Mouse (Mus musculus) midbrain, postnatal 0 days (tissue): Measurements from ENCODE around the gene Prdm12. TPM values are rescaled to one million over a fixed set of nuclear protein-coding genes. Genes with fewer than 3 reads are reported as not detected.

Experiments used
- ATAC-seq: fragments of 200-750 bp; cut with Nextera tagmentation; 2 replicates; pipeline ENCODE4 v1.8.0; 2017; ENCODE audit warnings: moderate number of reproducible peaks, mild to moderate bottlenecking, moderate TSS enrichment, moderate library complexity; ENCODE audit not compliant: low FRiP score
- DNase-seq: peaks from one replicate; pipeline ENCODE4 v3.0.0-alpha.2; 2015; ENCODE audit warnings: low spot score
- H3K27ac ChIP-seq: fragments of 300-500 bp; sonication (generic); 2 replicates; pipeline ENCODE4 v1.5.1; 2014; ENCODE audit warnings: low read depth, mild to moderate bottlenecking, low read length, mixed read lengths
- H3K27me3 ChIP-seq: fragments of 300-500 bp; sonication (generic); 2 replicates; pipeline ENCODE4 v1.6.1; 2014; ENCODE audit warnings: low read length, control low read depth, mixed read lengths; ENCODE audit not compliant: insufficient read depth
- H3K36me3 ChIP-seq: fragments of 300-500 bp; sonication (generic); 2 replicates; pipeline ENCODE4 v1.6.1; 2014; ENCODE audit warnings: low read length, control low read depth, mixed read lengths; ENCODE audit not compliant: insufficient read depth
- H3K4me1 ChIP-seq: fragments of 300-500 bp; sonication (generic); 2 replicates; pipeline ENCODE4 v1.6.1; 2014; ENCODE audit warnings: mild to moderate bottlenecking, control low read depth, antibody characterized with exemption, low read length, mixed read lengths; ENCODE audit not compliant: insufficient read depth
- H3K4me2 ChIP-seq: fragments of 300-500 bp; sonication (generic); 2 replicates; pipeline ENCODE4 v1.6.1; 2014; ENCODE audit warnings: low read depth, mild to moderate bottlenecking, low read length, mixed read lengths; ENCODE audit not compliant: poor library complexity, severe bottlenecking
- H3K4me3 ChIP-seq: fragments of 300-500 bp; sonication (generic); 2 replicates; pipeline ENCODE4 v1.5.1; 2014; ENCODE audit warnings: low read depth, mild to moderate bottlenecking, low read length, moderate library complexity
- H3K9ac ChIP-seq: fragments of 300-500 bp; sonication (generic); replicated peaks from 2 replicates; pipeline ENCODE4 v1.6.1; 2014; ENCODE audit warnings: mild to moderate bottlenecking, low read length, moderate library complexity, mixed read lengths; ENCODE audit not compliant: poor library complexity, severe bottlenecking
- H3K9me3 ChIP-seq: fragments of 300-500 bp; sonication (generic); 2 replicates; pipeline ENCODE4 v1.6.1; 2016; ENCODE audit warnings: low read length, control low read depth
- CTCF ChIP-seq: IDR thresholded peaks from 2 replicates; pipeline ENCODE4 v1.5.1; 2016; ENCODE audit warnings: antibody characterized with exemption, mild to moderate bottlenecking
- WGBS: fragments of 180-500 bp; shearing (Covaris S2); extraction: QIAGEN DNeasy Blood & Tissue Kit; methylation state at CpG from one replicate; pipeline ENCODE4 v1.1.7; 2014; 5-methylcytosine and 5-hydroxymethylcytosine counted together
- microRNA-seq: library from miRNA; unstranded; fragments of <30 nt; microRNA quantifications from one replicate; pipeline ENCODE4, GENCODE M21; 2016; ENCODE audit warnings: borderline number of aligned reads
- polyA plus RNA-seq: library from polyadenylated mRNA; unstranded; fragments of >200 nt; fragmentation: Nextera tagmentation; extraction: Ambion mirVana; gene quantifications from 2 replicates; pipeline ENCODE4 v1.2.1, GENCODE M21; 2015
- total RNA-seq: library from RNA; depleted of rRNA; stranded (reverse); fragments of >200 nt; gene quantifications from 2 replicates; pipeline ENCODE4 v1.2.3, GENCODE M21; 2014; rRNA removed

Prdm12 gene
- total and polyA plus RNA-seq, 2 experiments from 2014 or later: 0.99 to 2.4 TPM

DNA sequence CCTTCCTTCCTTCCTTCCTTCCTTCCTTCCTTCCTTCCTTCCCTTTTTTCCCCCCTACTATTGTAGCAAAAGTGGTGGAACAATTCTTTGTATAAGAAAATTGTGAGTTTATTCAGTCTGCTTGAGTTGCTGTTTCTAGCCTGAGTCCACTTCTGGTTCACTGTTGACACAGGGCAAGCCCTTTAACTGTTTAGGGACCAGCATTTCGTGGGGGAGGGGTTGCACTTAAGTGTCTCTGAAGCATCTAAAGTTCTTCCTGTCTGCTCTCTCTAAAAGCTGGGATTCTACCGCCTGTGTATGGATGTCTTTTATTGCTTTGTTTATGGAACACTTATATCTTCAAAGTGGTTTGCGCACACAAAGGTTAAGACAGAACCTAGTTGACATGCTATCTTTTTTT is 50.2 kb downstream of the Prdm12 start:
- Histone ChIP-seq H3K9me3 (no peaks in the 10 kb centered on the region), H3K4me2 (peak overlapping the region; percentile 66), H3K4me3 (peak overlapping the region; percentile 64), H3K27ac (no peak overlapping the region), H3K9ac (no peak overlapping the region), H3K36me3 (no peaks in the 10 kb centered on the region), H3K4me1 (peaks cover 13% of the 10 kb centered on the region), H3K27me3 (no peaks in the 10 kb centered on the region)
- ATAC-seq (no peak), DNase-seq (no peak)
- TF ChIP-seq CTCF: no peak
- WGBS: 59% methylated on average over 3 of the region's 3 CpGs

DNA sequence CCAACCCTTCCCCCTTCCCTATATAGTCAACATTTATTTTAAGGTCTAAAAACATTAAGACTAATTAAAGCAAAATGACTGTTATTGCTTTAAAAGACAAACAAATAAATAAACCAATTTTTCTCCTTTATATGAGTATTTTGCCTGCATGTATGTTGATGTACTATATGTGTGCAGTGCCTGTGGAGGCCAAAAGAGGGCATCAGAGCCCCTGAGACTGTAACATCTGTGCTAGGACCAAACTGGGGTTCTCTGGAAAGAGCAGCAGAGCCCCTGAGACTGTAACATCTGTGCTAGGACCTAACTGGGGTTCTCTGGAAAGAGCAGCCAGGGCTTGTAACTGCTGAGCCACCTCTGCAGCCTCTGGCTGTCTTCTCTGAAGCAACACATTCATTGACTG is 58.4 kb downstream of the Prdm12 start:
- Histone ChIP-seq H3K27ac (no peak overlapping the region), H3K27me3 (no peaks in the 10 kb centered on the region), H3K4me3 (no peak overlapping the region), H3K36me3 (0 out of 2 replicates have a peak, but pooled peaks cover 5% of the 10 kb centered on the region), H3K9me3 (no peaks in the 10 kb centered on the region), H3K9ac (no peak overlapping the region), H3K4me2 (no peak overlapping the region), H3K4me1 (no peaks in the 10 kb centered on the region)
- DNase-seq (no peak), ATAC-seq (no peak)
- TF ChIP-seq CTCF: peak; percentile 57

- Histone ChIP-seq H3K9ac (no peak overlapping the region), H3K4me3 (no peak overlapping the region), H3K36me3 (0 out of 2 replicates have a peak, but pooled peaks cover 3% of the 10 kb centered on the region), H3K4me1 (no peaks in the 10 kb centered on the region), H3K9me3 (no peaks in the 10 kb centered on the region), H3K4me2 (no peak overlapping the region), H3K27ac (peak overlapping the region; percentile 18; the same call in 1 of the 2 replicates), H3K27me3 (no peaks in the 10 kb centered on the region)
- 36% methylated on average over 7 of the region's 7 CpGs for WGBS
- TF ChIP-seq CTCF: peak; percentile 68
- DNase-seq (peak; percentile 49), ATAC-seq (no peak)
Observed at GRCm38 (mm10) chr2:31700545-31701446, 61.0 kb downstream of the Prdm12 start.

GRCm38 (mm10) chr2:31703226-31703625 is 63.4 kb downstream of the Prdm12 start:
- H3K4me1 ChIP-seq: no peaks in the 10 kb centered on the region
- no peak for ATAC-seq
- H3K4me2 ChIP-seq: no peak overlapping the region
- no peak overlapping the region for H3K9ac ChIP-seq
- DNase-seq: no peak
- no peaks in the 10 kb centered on the region for H3K36me3 ChIP-seq
- no peaks in the 10 kb centered on the region for H3K27me3 ChIP-seq
- no peak overlapping the region for H3K4me3 ChIP-seq
- H3K9me3 ChIP-seq: no peaks in the 10 kb centered on the region
- TF ChIP-seq CTCF: no peak
- H3K27ac ChIP-seq: no peak overlapping the region

Small RNA genes lying within 50 kb of the gene (microRNA-seq; reads per million reads assigned to microRNA genes)
- 1.7 reads per million for gene Mir6998

Other genes starting within 250 kb of the Prdm12 start
- 17.4 and 24.9 TPM in 2 replicates for gene Ass1, start 169.8 kb upstream of the Prdm12 start, total RNA-seq
- 26.4 and 30.3 TPM in 2 replicates for gene Ass1, start 169.8 kb upstream of the Prdm12 start, polyA plus RNA-seq
- 25.3 and 37.0 TPM in 2 replicates for gene Fubp3, start 67.4 kb upstream of the Prdm12 start, total RNA-seq
- 42.0 and 43.0 TPM in 2 replicates for gene Fubp3, start 67.4 kb upstream of the Prdm12 start, polyA plus RNA-seq
- 26.7 and 27.4 TPM in 2 replicates for gene Exosc2, start 30.7 kb downstream of the Prdm12 start, total RNA-seq
- 32.2 and 36.8 TPM in 2 replicates for gene Exosc2, start 30.7 kb downstream of the Prdm12 start, polyA plus RNA-seq
- gene Abl1, start 48.3 kb downstream of the Prdm12 start, total RNA-seq: 44.9 and 50.1 TPM in 2 replicates
- gene Abl1, start 48.3 kb downstream of the Prdm12 start, polyA plus RNA-seq: 13.1 and 13.8 TPM in 2 replicates
- 0.19 TPM in 1 of 2 replicates, not detected in the other for gene Qrfp, start 170.5 kb downstream of the Prdm12 start, total RNA-seq
- 0.07 and 0.20 TPM in 2 replicates for gene Qrfp, start 170.5 kb downstream of the Prdm12 start, polyA plus RNA-seq
- 46.1 and 48.5 TPM in 2 replicates for gene Fibcd1, start 206.0 kb downstream of the Prdm12 start, total RNA-seq
- gene Fibcd1, start 206.0 kb downstream of the Prdm12 start, polyA plus RNA-seq: 19.4 and 21.0 TPM in 2 replicates
- 11.3 and 12.9 TPM in 2 replicates for gene Lamc3, start 247.3 kb downstream of the Prdm12 start, total RNA-seq
- 2.3 and 2.5 TPM in 2 replicates for gene Lamc3, start 247.3 kb downstream of the Prdm12 start, polyA plus RNA-seq